Mouse (Mus musculus): Measurements from ENCODE around the gene Atrnl1. TPM values are rescaled to one million over a fixed set of nuclear protein-coding genes. Genes with fewer than 3 reads are reported as not detected.

Atrnl1 gene
- total RNA-seq, 2 experiments from 2014 or later: 64.3 to 71.3 TPM

- peak in 1 of 2 experiments; percentile 38 for DNase-seq (ENCODE audit: low spot score in 2 of 2)
Measured at GRCm38 (mm10) chr19:57609361-57610057, 1.3 kb upstream of the Atrnl1 start.

GRCm38 (mm10) chr19:57610058-57610475 lies 767 bp upstream of the Atrnl1 start:
- DNase-seq (ENCODE audit: low spot score in 2 of 2): no peak

DNA sequence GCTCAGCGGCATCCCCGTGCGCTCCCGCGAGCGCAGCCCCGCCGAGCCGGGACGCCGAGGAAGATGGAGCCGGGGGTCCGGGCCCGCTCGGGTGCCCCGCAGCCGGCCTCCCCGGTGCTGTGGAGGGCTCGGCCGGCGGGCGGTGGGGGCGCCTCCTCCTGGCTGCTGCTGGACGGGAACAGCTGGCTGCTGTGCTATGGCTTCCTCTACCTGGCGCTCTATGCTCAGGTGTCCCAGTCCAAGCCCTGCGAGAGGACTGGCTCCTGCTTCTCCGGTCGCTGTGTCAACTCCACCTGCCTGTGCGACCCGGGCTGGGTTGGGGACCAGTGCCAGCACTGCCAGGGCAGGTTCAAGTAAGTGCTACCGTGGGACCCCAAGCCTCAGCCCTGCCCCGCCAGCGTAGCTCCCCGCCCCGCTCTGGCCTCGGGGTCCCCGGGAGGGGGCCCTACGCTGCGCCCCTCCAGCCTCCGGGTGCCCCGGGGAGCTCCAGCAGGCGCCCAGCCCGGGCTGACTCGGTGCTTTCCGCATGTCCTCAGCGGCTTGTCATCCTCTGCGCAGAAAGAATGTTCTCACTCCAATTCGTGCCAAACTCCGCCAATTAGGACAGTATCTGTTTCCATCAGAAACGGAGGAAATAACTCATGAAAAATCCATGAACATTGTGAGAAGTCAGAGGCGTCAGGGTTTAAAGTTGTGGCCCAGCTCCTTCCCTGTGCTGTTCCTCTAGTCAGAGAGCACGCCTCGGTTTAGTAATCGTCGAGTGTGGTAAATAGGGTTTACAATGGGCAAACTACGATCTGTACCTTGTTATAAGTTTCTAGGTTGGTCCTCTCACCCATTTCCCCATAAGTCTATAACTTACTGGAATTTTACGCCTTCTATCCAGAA lies 701 bp downstream of the Atrnl1 start:
- DNase-seq (ENCODE audit: low spot score in 2 of 2): peak; percentile 24 to 61

- DNase-seq (ENCODE audit: low spot score in 2 of 2): no peak
Measured at GRCm38 (mm10) chr19:57612179-57612472, 1.3 kb downstream of the Atrnl1 start.

DNA sequence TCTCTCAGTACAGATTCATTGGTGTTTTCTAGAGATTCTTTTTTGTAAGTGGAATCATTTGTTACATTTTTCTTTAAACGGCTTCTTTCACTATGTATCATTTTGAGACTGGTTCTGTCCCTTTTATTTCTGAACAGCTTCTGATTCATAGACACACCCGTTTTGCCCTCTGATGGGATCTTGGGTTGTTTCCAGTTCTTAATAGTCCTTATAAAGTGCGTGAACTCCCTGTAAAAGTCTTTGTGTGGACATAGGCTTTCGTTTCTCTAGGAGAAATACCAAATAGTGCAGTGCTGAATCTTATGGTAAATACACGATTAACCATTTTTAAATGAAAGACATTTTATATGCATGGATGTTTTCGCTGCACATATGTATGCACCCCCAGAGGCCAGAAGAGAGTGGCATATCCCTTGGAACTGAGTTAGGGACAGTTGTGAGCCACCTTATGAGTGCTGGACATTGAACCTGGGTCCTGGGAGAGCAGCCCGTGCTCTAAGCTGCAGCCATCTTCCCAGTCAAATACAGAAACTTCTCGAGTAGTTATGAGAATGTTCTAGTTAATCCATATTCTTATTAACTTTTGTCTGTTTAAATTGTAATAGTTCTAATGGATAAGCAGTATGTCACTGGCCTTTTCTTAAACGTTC lies 5.3 kb downstream of the Atrnl1 start:
- no peak for DNase-seq (ENCODE audit: low spot score in 2 of 2)

GRCm38 (mm10) chr19:57619088-57619487 lies 8.3 kb downstream of the Atrnl1 start:
- DNase-seq (ENCODE audit: low spot score in 2 of 2): no peak

DNA sequence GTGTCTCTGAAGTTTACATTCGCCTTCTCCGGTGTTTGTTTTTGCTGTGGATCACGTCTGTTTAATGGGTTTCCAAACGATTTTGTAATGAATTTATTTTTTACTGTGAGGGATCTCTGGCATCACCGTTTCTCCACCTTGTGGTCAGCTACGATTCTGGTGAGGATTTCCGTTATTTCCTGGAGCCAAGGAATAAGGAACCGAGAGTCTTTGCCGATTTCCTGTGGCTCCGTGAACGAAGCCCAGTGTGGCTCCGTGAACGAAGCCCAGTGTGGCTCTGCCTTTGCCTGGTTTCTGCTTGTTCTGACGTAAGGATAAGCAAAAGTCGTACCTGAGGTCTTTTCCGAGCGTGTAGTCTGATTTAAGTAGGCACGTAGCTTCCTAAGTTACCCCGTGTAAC lies 11.0 kb downstream of the Atrnl1 start:
- DNase-seq (ENCODE audit: low spot score in 2 of 2): no peak

- DNase-seq (ENCODE audit: low spot score in 2 of 2): peak in 1 of 2 experiments; percentile 67
Measured at GRCm38 (mm10) chr19:57625738-57626137, 14.9 kb downstream of the Atrnl1 start.

DNA sequence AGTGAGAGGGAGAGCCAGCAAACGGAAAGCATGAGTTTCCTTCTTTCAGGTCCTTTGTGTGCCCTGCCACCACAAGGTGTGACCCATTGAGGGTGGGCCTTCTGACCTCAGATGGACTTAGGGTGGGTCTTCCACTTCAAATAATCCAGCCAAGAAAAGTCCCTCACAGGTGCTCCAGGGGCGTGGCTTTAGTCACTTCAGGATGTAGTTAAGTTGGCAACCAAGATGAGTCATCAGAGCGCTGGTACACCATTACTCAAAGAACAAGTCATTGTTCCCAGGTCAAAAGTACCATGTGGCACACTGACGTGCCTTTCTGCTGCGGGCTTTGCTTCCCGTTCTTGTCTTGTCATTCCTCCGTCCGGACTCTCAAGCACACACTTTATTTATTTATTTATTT lies 16.4 kb downstream of the Atrnl1 start:
- no peak for DNase-seq (ENCODE audit: low spot score in 2 of 2)

GRCm38 (mm10) chr19:57642536-57642935 lies 31.7 kb downstream of the Atrnl1 start:
- DNase-seq (ENCODE audit: low spot score in 2 of 2): no peak

DNA sequence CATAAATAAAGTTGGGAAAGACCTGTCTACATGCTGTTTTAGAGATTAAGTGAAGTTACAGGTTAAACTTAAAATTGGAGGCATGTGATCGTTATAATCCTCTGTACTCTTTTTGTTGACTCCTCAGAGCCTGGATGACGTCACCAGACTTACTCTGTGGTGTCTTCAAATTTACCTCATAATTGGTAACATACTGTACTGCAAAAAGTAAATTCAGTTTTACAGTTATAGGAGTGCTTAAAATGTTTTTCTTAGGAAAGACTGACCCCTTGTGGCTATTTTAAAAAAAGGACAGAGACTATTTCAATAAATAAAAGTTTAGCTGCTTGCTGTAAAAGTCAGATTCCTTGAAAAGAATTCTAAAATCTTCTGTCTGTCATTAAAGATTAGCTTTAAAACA lies 32.1 kb downstream of the Atrnl1 start:
- DNase-seq (ENCODE audit: low spot score in 2 of 2): peak in 1 of 2 experiments; percentile 35

DNA sequence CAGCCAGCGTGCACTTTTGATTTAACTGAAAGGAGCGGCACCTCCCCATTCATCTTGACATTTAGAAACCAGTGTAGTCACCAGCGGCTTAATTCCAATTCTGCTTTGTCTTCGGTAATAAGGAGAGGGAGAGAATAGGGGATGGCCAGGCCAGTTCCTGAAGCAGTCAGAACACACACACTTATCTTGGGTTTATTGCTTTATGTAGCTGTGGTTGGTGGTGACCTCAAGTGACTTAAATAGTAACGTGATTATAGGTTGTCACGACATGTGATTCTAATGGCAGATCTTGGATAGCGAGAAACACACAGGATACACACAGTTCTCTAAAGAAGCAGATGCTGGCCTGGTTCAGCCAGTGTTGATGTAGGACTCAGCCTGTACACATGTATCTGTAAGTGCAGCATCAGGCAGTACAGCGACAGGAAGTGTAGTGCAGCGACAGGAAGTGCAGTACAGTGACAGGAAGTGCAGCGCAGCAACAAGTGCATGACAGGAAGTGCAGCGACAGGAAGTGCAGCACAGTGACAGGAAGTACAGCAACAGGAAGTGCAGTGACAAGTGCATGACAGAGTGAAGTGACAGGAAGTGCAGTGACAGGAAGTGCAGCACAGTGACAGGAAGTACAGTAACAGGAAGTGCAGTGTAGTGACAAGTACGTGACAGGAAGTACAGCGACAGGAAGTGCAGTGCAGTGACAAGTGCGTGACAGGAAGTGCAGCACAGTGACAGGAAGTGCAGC lies 37.5 kb downstream of the Atrnl1 start:
- no peak for DNase-seq (ENCODE audit: low spot score in 2 of 2)

- no peak for DNase-seq (ENCODE audit: low spot score in 2 of 2)
Measured at GRCm38 (mm10) chr19:57648944-57649271, 38.1 kb downstream of the Atrnl1 start.

DNA sequence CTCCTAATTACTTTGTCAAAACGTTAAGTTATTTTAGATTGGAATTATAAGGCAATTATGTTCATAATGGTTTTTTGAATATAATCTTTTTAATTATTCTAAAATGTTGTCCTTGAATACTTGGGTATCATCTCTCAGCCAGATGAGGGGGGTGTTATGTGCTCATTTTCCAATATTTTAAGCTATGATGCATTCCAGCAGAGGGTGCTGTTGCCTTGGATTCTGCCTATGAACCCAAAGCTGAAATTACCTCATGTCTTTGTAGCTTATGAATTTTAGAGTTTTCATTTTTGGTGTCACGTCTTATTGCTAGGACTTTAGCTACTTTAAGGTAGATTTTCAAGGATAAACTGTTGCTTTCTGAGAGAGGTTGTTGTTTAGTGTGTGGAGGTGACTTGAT lies 44.2 kb downstream of the Atrnl1 start:
- peak; percentile 35 to 88 for DNase-seq (ENCODE audit: low spot score in 2 of 2)

GRCm38 (mm10) chr19:57655491-57655890 lies 44.7 kb downstream of the Atrnl1 start:
- DNase-seq (ENCODE audit: low spot score in 2 of 2): no peak

DNA sequence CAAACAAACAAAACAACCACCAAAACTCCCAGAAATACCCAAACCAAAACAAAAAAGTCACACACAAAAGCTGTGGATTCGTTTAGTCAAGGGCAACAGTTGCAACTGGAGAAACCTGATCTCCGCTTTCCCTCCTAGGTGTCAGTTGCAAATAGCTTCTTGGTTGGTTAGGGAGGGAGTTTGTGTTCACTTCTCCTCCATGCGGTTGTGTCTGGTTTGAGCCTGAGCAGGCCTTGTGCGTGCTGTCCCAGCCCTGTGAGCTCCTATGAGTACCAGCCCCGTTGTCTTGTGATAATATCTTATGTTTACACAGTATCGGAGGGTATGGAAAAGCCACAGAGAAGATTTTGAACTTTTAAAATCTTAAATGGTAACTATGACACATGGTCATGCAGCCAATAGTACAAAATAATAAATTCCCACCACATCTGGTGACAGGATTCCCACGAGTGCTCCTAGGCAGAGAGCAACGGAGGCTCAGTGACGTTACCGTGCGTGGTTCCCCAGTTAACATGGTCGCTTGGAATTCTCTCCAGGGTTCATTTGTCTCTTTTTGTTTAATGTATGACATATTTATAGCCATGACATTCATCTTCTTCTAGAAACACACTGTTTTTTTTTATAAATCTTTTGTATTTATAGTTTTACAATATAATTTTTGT lies 46.7 kb downstream of the Atrnl1 start:
- DNase-seq (ENCODE audit: low spot score in 2 of 2): no peak

- DNase-seq (ENCODE audit: low spot score in 2 of 2): no peak
Measured at GRCm38 (mm10) chr19:57658111-57659091, 47.6 kb downstream of the Atrnl1 start.

DNA sequence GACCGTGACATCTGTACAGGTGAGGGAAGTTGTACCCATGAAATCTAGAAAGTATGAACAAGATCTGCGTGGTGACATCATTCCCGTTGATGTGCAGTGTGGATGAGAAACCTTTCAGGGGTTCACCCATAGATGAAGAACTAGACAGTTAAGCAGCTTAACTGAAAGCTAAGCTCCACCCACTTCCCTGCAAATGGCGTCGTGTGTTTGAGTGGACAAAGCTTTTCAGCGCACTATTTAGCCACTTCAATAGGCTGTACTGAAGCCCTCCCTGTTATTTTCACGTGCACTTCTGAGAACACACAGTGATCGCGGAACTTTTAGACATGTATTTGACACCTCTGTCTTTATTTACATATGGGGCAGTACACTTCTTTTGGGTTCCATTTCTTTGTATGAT lies 56.2 kb downstream of the Atrnl1 start:
- DNase-seq (ENCODE audit: low spot score in 2 of 2): no peak

DNA sequence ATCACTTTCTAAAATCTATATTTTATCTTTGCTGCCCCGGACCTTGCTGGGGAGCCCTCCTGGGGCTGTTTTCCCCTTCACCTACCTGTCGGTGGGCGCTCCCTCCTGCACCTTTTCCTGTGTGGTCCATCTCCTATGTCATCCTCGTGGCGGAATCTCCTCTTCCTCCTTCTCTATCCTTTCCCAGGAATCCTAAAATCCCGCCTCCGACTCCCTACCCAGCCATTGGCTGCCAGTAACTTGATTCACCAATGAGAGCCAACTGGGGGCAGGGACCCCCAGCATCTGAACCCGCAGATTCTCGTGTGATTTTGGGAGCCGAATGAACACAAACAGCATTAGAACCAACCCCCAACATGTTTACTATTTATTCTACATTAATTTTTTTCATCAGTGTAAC lies 57.1 kb downstream of the Atrnl1 start:
- DNase-seq (ENCODE audit: low spot score in 2 of 2): no peak

DNA sequence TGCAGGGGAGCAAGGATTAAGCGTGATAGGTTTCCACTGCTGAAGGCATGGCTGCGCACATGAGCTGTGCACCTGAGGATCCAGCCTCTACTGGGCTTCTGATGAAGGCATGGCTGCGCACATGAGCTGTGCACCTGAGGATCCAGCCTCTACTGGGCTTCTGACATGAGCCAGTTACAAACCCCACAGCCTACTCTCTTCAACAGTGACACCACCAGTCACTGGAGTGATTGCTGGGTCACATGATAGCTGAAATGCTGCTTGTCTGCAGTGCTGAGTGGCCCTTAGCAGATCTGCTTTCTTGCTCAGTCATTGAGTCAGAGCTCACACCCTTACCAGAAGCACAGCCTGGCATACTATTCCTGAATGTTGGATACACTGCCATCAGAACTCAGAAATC lies 68.6 kb downstream of the Atrnl1 start:
- no peak for DNase-seq (ENCODE audit: low spot score in 2 of 2)

Measured in layer of hippocampus, adult 18-20 months (tissue).